11 mouse cellular contexts compared by ENCODE assay signal in the genomic region with DNA sequence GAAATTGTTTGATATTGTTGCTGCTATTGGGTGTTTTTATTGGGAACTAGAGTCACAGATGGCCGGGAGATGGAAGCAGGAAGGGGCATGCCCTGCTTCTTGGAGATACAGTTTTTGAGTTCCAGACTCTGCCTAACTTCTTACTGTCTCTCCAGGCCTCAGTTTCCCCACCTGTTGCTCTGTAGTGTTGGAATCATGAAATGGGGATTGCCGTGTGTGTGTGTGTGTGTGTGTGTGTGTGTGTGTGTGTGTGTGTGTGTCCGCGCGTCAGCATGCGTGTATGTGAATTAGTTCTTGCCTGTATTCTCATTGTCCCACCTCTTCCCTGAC. TPM values are rescaled to one million over a fixed set of nuclear protein-coding genes. Genes with fewer than 3 reads are reported as not detected.
DNase-seq lines count a peak whose midpoint lies in the region; ATAC-seq and TF ChIP-seq lines count a peak whose summit lies in the region.
"Had no signal": no experiment of that assay in that cellular context is flagged by ENCODE, and none has a peak within 500 bp of the region (broad histone marks: within the 10 kb centered on the region; RNA-seq: fewer than 3 reads in every experiment).

No protein-coding gene starts in this region.

- peak overlapping the region in 1 of 2 experiments; percentile 71; a peak in 2 of 4 replicates for H3K4me3 ChIP-seq in heart, embryonic 14.5 days (ENCODE audit: control insufficient read depth in 1 of 2, insufficient read depth in 1 of 2, low read depth in 1 of 2, low read length in 2 of 2)
- H3K4me3 ChIP-seq in stomach, embryonic 14.5 days (ENCODE audit: low read depth, low read length) = peak overlapping the region; percentile 47; the same call in 1 of the 2 replicates
- no peak overlapping the region for H3K4me3 ChIP-seq in stomach, postnatal 0 days (ENCODE audit: low read depth, low read length)
- no peak overlapping the region for H3K4me3 ChIP-seq in hindbrain, embryonic 15.5 days
- H3K4me3 ChIP-seq in intestine, embryonic 16.5 days (ENCODE audit: low read length) = no peak overlapping the region

- H3K9me3 ChIP-seq in heart, embryonic 14.5 days (ENCODE audit: control insufficient read depth, low read length) = no peaks in the 10 kb centered on the region
- H3K9me3 ChIP-seq in stomach, embryonic 14.5 days (ENCODE audit: control insufficient read depth, low read depth, low read length) = no peaks in the 10 kb centered on the region
- no peaks in the 10 kb centered on the region for H3K9me3 ChIP-seq in stomach, postnatal 0 days (ENCODE audit: control insufficient read depth, low read length)
- H3K9me3 ChIP-seq in hindbrain, embryonic 15.5 days = no peaks in the 10 kb centered on the region
- no peaks in the 10 kb centered on the region for H3K9me3 ChIP-seq in intestine, embryonic 16.5 days (ENCODE audit: control insufficient read depth, low read length)

- no peak for TF ChIP-seq EP300 in stomach, postnatal 0 days (optimal IDR thresholded peaks at IDR 0.05)

- H3K9ac ChIP-seq in heart, embryonic 14.5 days (ENCODE audit: low read length) = no peak overlapping the region
- H3K9ac ChIP-seq in stomach, embryonic 14.5 days (replicated peaks; ENCODE audit: low read depth, low read length) = no peak overlapping the region
- no peak overlapping the region for H3K9ac ChIP-seq in stomach, postnatal 0 days (ENCODE audit: low read length)
- H3K9ac ChIP-seq in hindbrain, embryonic 15.5 days = no peak overlapping the region
- no peak overlapping the region for H3K9ac ChIP-seq in intestine, embryonic 16.5 days (ENCODE audit: low read depth, low read length)

- TF ChIP-seq CTCF in stomach, postnatal 0 days (IDR thresholded peaks at IDR 0.05; ENCODE audit: low read depth) = no peak

- no peak for ATAC-seq in heart, embryonic 14.5 days (ENCODE audit: insufficient number of reproducible peaks, insufficient read depth, low FRiP score, low read depth)
- ATAC-seq in stomach, embryonic 14.5 days (ENCODE audit: insufficient number of reproducible peaks, insufficient read depth, low FRiP score, low read depth) = no peak
- no peak for ATAC-seq in stomach, postnatal 0 days (ENCODE audit: low FRiP score, low TSS enrichment)
- ATAC-seq in hindbrain, embryonic 15.5 days (ENCODE audit: low FRiP score, low read depth) = no peak
- no peak for ATAC-seq in intestine, embryonic 16.5 days

- 26% methylated on average over 6 of the region's 6 CpGs for WGBS in heart, embryonic 14.5 days
- 45% methylated on average over 6 of the region's 6 CpGs for WGBS in stomach, embryonic 14.5 days
- whole genome bisulfite sequencing in stomach, postnatal 0 days = 52% methylated on average over 6 of the region's 6 CpGs
- 37% methylated on average over 6 of the region's 6 CpGs for WGBS in hindbrain, embryonic 15.5 days
- 30% methylated on average over 6 of the region's 6 CpGs for WGBS in intestine, embryonic 16.5 days

- H3K36me3 ChIP-seq in heart, embryonic 14.5 days (ENCODE audit: control insufficient read depth, insufficient read depth, low read length) = peaks cover 3% of the 10 kb centered on the region; the same call in 1 of the 2 replicates
- no peaks in the 10 kb centered on the region for H3K36me3 ChIP-seq in stomach, embryonic 14.5 days (ENCODE audit: control insufficient read depth, insufficient read depth, low read length)
- H3K36me3 ChIP-seq in stomach, postnatal 0 days (ENCODE audit: control insufficient read depth, insufficient read depth, low read length) = no peaks in the 10 kb centered on the region
- no peaks in the 10 kb centered on the region for H3K36me3 ChIP-seq in hindbrain, embryonic 15.5 days
- H3K36me3 ChIP-seq in intestine, embryonic 16.5 days (ENCODE audit: control insufficient read depth, insufficient read depth, low read length) = no peaks in the 10 kb centered on the region

- DNase-seq in heart, adult 18-20 months = no peak
- DNase-seq in stomach, postnatal 0 days (ENCODE audit: low spot score) = no peak
- no peak for DNase-seq in thymus, adult 18-20 months
- DNase-seq in frontal cortex, postnatal 25 days (ENCODE audit: low spot score in 2 of 2) = no peak
- DNase-seq: gastrocnemius, postnatal 25 days; kidney, adult 9 months; lung, postnatal 36 days had no signal

- H3K4me2 ChIP-seq in heart, embryonic 14.5 days (ENCODE audit: low read length) = peak overlapping the region; percentile 98; the same call in 1 of the 2 replicates
- peak overlapping the region; percentile 94; the same call in 1 of the 2 replicates for H3K4me2 ChIP-seq in stomach, embryonic 14.5 days (replicated peaks; ENCODE audit: low read depth, low read length)
- H3K4me2 ChIP-seq in stomach, postnatal 0 days (replicated peaks; ENCODE audit: low read depth) = no peak overlapping the region
- H3K4me2 ChIP-seq in hindbrain, embryonic 15.5 days = peak overlapping the region; percentile 97
- H3K4me2 ChIP-seq in intestine, embryonic 16.5 days (ENCODE audit: low read depth, low read length) = no peak overlapping the region

- H3K27me3 ChIP-seq in heart, embryonic 14.5 days (ENCODE audit: control insufficient read depth, insufficient read depth, low read length) = peaks cover 62% of the 10 kb centered on the region
- peaks cover 34% of the 10 kb centered on the region for H3K27me3 ChIP-seq in stomach, embryonic 14.5 days (ENCODE audit: control insufficient read depth, insufficient read depth, low read length)
- H3K27me3 ChIP-seq in stomach, postnatal 0 days (ENCODE audit: control insufficient read depth, insufficient read depth, low read length) = peaks cover 13% of the 10 kb centered on the region; the same call in 1 of the 2 replicates
- peaks cover 84% of the 10 kb centered on the region for H3K27me3 ChIP-seq in hindbrain, embryonic 15.5 days
- peaks cover 51% of the 10 kb centered on the region for H3K27me3 ChIP-seq in intestine, embryonic 16.5 days (replicated peaks; ENCODE audit: control insufficient read depth, insufficient read depth, low read length)

- no peak overlapping the region for H3K27ac ChIP-seq in heart, embryonic 14.5 days (replicated peaks in 1 of 2; ENCODE audit: control insufficient read depth in 1 of 2, insufficient read depth in 1 of 2, low read depth in 2 of 2, low read length in 2 of 2)
- H3K27ac ChIP-seq in stomach, embryonic 14.5 days (ENCODE audit: low read length) = no peak overlapping the region
- no peak overlapping the region for H3K27ac ChIP-seq in stomach, postnatal 0 days (replicated peaks)
- H3K27ac ChIP-seq in hindbrain, embryonic 15.5 days (replicated peaks) = no peak overlapping the region
- no peak overlapping the region for H3K27ac ChIP-seq in intestine, embryonic 16.5 days (ENCODE audit: low read length)

- peaks cover 7 to 34% of the 10 kb centered on the region in 2 experiments; a peak in 3 of 4 replicates for H3K4me1 ChIP-seq in heart, embryonic 14.5 days (ENCODE audit: control insufficient read depth in 2 of 2, insufficient read depth in 2 of 2, low read length in 2 of 2)
- H3K4me1 ChIP-seq in stomach, embryonic 14.5 days (ENCODE audit: control insufficient read depth, insufficient read depth, low read length) = peaks cover 9% of the 10 kb centered on the region; the same call in 1 of the 2 replicates
- H3K4me1 ChIP-seq in stomach, postnatal 0 days (replicated peaks; ENCODE audit: control insufficient read depth, insufficient read depth) = peaks cover 7% of the 10 kb centered on the region; the same call in 1 of the 2 replicates
- H3K4me1 ChIP-seq in hindbrain, embryonic 15.5 days (replicated peaks) = peaks cover 47% of the 10 kb centered on the region
- peaks cover 25% of the 10 kb centered on the region for H3K4me1 ChIP-seq in intestine, embryonic 16.5 days (ENCODE audit: control insufficient read depth, insufficient read depth, low read length)

RNA-seq across cellular contexts. Expression of a gene that starts 4.1 kb away (rescaled TPM):
- polyA plus RNA-seq in heart, embryonic 14.5 days (2014; fragmentation: Nextera tagmentation; extraction: Ambion mirVana) = 0.80 and 0.93 TPM in 2 replicates
- total RNA-seq in heart, adult 18-20 months (2021) = under 1 TPM; 0.75 to 0.92 TPM
- 0.22 and 0.33 TPM in 2 replicates for polyA plus RNA-seq in stomach, embryonic 14.5 days (2014; fragmentation: Nextera tagmentation; extraction: Ambion mirVana)
- 0.34 and 0.58 TPM in 2 replicates for polyA plus RNA-seq in stomach, postnatal 0 days (2015; fragmentation: Nextera tagmentation; extraction: Ambion mirVana)
- polyA plus RNA-seq in hindbrain, embryonic 15.5 days (2015; fragmentation: Nextera tagmentation; extraction: Ambion mirVana) = 1.6 and 2.5 TPM in 2 replicates
- polyA plus RNA-seq in intestine, embryonic 16.5 days (2015; fragmentation: Nextera tagmentation; extraction: Ambion mirVana) = 0.23 and 0.36 TPM in 2 replicates

RNA-seq across cellular contexts. Expression of a gene that starts 9.4 kb away (rescaled TPM):
- 45.2 and 48.5 TPM in 2 replicates for polyA plus RNA-seq in heart, embryonic 14.5 days (2014; fragmentation: Nextera tagmentation; extraction: Ambion mirVana)
- total RNA-seq in heart, adult 18-20 months (2021) = 10 to 100 TPM; 16.0 to 18.3 TPM
- 67.0 and 70.7 TPM in 2 replicates for polyA plus RNA-seq in stomach, embryonic 14.5 days (2014; fragmentation: Nextera tagmentation; extraction: Ambion mirVana)
- polyA plus RNA-seq in stomach, postnatal 0 days (2015; fragmentation: Nextera tagmentation; extraction: Ambion mirVana) = 23.6 and 24.2 TPM in 2 replicates
- polyA plus RNA-seq in hindbrain, embryonic 15.5 days (2015; fragmentation: Nextera tagmentation; extraction: Ambion mirVana) = 81.7 and 86.7 TPM in 2 replicates
- 43.2 and 43.5 TPM in 2 replicates for polyA plus RNA-seq in intestine, embryonic 16.5 days (2015; fragmentation: Nextera tagmentation; extraction: Ambion mirVana)

Comparison
In these comparisons a context has a peak if more than half of its experiments do, and no peak if none do; other contexts are left out.
1. H3K4me2 ChIP-seq: peak in heart, embryonic 14.5 days (single experiment), stomach, embryonic 14.5 days (single experiment) and hindbrain, embryonic 15.5 days (single experiment); none in stomach, postnatal 0 days (single experiment) and intestine, embryonic 16.5 days (single experiment).